Mouse (Mus musculus) adrenal gland, adult (tissue): Measurements from ENCODE around the gene Prss38.
"Not testable (repeated sequence)": the region's sequence is repeated elsewhere in the genome, so short reads cannot be mapped to it uniquely, and the experiment has no call there.

ENCODE experiments used
- DNase-seq, 2 experiments: peaks; one replicate each; pipeline ENCODE4 v3.0.0; 2022 to 2023; ENCODE audit warnings: low spot score in 1 of 2; ENCODE audit not compliant: inconsistent age in 2 of 2

The Prss38 gene

GRCm38 (mm10) chr11:59379547-59379946 lies 4.1 kb upstream of the Prss38 start:
- DNase-seq = no peak

GRCm38 (mm10) chr11:59377999-59378398 lies 2.5 kb upstream of the Prss38 start:
- no peak for DNase-seq

GRCm38 (mm10) chr11:59369848-59370247 lies 5.6 kb downstream of the Prss38 start:
- DNase-seq = no peak

GRCm38 (mm10) chr11:59367955-59368354 lies 7.5 kb downstream of the Prss38 start:
- not testable (repeated sequence) for DNase-seq

- no peak for DNase-seq
Measured at GRCm38 (mm10) chr11:59366633-59367032, 8.8 kb downstream of the Prss38 start.

- DNase-seq = no peak
Measured at GRCm38 (mm10) chr11:59366031-59366430, 9.4 kb downstream of the Prss38 start.

GRCm38 (mm10) chr11:59364417-59364816 lies 11.0 kb downstream of the Prss38 start:
- no peak for DNase-seq

GRCm38 (mm10) chr11:59364007-59364406 lies 11.4 kb downstream of the Prss38 start:
- no peak for DNase-seq

- DNase-seq = no peak
Measured at GRCm38 (mm10) chr11:59361291-59361690, 14.2 kb downstream of the Prss38 start.

GRCm38 (mm10) chr11:59356874-59357289 lies 18.6 kb downstream of the Prss38 start:
- no peak for DNase-seq

GRCm38 (mm10) chr11:59354793-59355192 lies 20.7 kb downstream of the Prss38 start:
- no peak for DNase-seq

GRCm38 (mm10) chr11:59350326-59350725 lies 25.1 kb downstream of the Prss38 start:
- no peak for DNase-seq

- peak; percentile 33 to 47 for DNase-seq
Measured at GRCm38 (mm10) chr11:59346166-59346910, 29.1 kb downstream of the Prss38 start.

- no peak for DNase-seq
Measured at GRCm38 (mm10) chr11:59342956-59343355, 32.5 kb downstream of the Prss38 start.

- no peak for DNase-seq
Measured at GRCm38 (mm10) chr11:59338736-59339120, 36.7 kb downstream of the Prss38 start.

- peak in 1 of 2 experiments; percentile 34 for DNase-seq
Measured at GRCm38 (mm10) chr11:59337955-59338735, 37.3 kb downstream of the Prss38 start.

GRCm38 (mm10) chr11:59336381-59336780 lies 39.1 kb downstream of the Prss38 start:
- DNase-seq = no peak

- no peak for DNase-seq
Measured at GRCm38 (mm10) chr11:59335942-59336341, 39.5 kb downstream of the Prss38 start.

GRCm38 (mm10) chr11:59335150-59335549 lies 40.3 kb downstream of the Prss38 start:
- DNase-seq = no peak

GRCm38 (mm10) chr11:59332938-59333337 lies 42.5 kb downstream of the Prss38 start:
- no peak for DNase-seq

GRCm38 (mm10) chr11:59331167-59331869 lies 44.1 kb downstream of the Prss38 start:
- DNase-seq = no peak

GRCm38 (mm10) chr11:59330560-59330959 lies 44.9 kb downstream of the Prss38 start:
- DNase-seq = peak; percentile 42 to 79
